Mouse (Mus musculus) intestine, embryonic 14.5 days (tissue): ENCODE data around the gene Tom1. TPM values are rescaled to one million over a fixed set of nuclear protein-coding genes. Genes with fewer than 3 reads are reported as not detected.
A peak's percentile ranks its signal among the peaks of the same experiment; 100 is the strongest.

Experiments used
- ATAC-seq: fragments of 200-750 bp; cut with Nextera tagmentation; replicated peaks from 2 replicates; pipeline ENCODE4 v1.8.0; 2017; ENCODE audit warnings: low read depth, moderate number of reproducible peaks, moderate TSS enrichment, moderate library complexity; ENCODE audit not compliant: low FRiP score, low TSS enrichment
- DNase-seq: peaks from one replicate; pipeline ENCODE4 v3.0.0-alpha.2; 2018; ENCODE audit warnings: low spot score
- H3K27ac ChIP-seq: fragments of 300-500 bp; sonication (generic); 2 replicates; pipeline ENCODE4 v1.5.1; 2014; ENCODE audit warnings: low read depth, mild to moderate bottlenecking, control low read depth
- H3K27me3 ChIP-seq: fragments of 300-500 bp; sonication (generic); replicated peaks from 2 replicates; pipeline ENCODE4 v1.6.1; 2014; ENCODE audit warnings: low read length, control low read depth; ENCODE audit not compliant: control insufficient read depth, insufficient read depth
- H3K36me3 ChIP-seq: fragments of 300-500 bp; sonication (generic); 2 replicates; pipeline ENCODE4 v1.6.1; 2014; ENCODE audit warnings: low read length, control low read depth; ENCODE audit not compliant: control insufficient read depth, insufficient read depth
- H3K4me1 ChIP-seq: fragments of 300-500 bp; sonication (generic); replicated peaks from 2 replicates; pipeline ENCODE4 v1.6.1; 2014; ENCODE audit warnings: low read length, control low read depth, mixed read lengths; ENCODE audit not compliant: control insufficient read depth, insufficient read depth
- H3K4me2 ChIP-seq: fragments of 300-500 bp; sonication (generic); 2 replicates; pipeline ENCODE4 v1.6.1; 2014; ENCODE audit warnings: low read length
- H3K4me3 ChIP-seq: fragments of 300-500 bp; sonication (generic); 2 replicates; pipeline ENCODE4 v1.5.1; 2014; ENCODE audit warnings: low read depth, low read length, control low read depth, mixed read lengths
- H3K9ac ChIP-seq: fragments of 300-500 bp; sonication (generic); 2 replicates; pipeline ENCODE4 v1.6.1; 2014; ENCODE audit warnings: mild to moderate bottlenecking, low read length
- H3K9me3 ChIP-seq: fragments of 300-500 bp; sonication (generic); 2 replicates; pipeline ENCODE4 v1.6.1; 2016; ENCODE audit warnings: low read length, control low read depth; ENCODE audit not compliant: control insufficient read depth
- WGBS: fragments of 180-500 bp; shearing (Covaris S2); extraction: QIAGEN DNeasy Blood & Tissue Kit; methylation state at CpG from one replicate; pipeline ENCODE4 v1.1.7; 2014; 5-methylcytosine and 5-hydroxymethylcytosine counted together
- polyA plus RNA-seq: library from polyadenylated mRNA; unstranded; fragments of >200 nt; fragmentation: Nextera tagmentation; extraction: Ambion mirVana; gene quantifications from 2 replicates; pipeline ENCODE4 v1.2.1, GENCODE M21; 2014

Tom1 gene
- polyA plus RNA-seq, 1 experiment from 2014 or later: 27.2 TPM

DNA sequence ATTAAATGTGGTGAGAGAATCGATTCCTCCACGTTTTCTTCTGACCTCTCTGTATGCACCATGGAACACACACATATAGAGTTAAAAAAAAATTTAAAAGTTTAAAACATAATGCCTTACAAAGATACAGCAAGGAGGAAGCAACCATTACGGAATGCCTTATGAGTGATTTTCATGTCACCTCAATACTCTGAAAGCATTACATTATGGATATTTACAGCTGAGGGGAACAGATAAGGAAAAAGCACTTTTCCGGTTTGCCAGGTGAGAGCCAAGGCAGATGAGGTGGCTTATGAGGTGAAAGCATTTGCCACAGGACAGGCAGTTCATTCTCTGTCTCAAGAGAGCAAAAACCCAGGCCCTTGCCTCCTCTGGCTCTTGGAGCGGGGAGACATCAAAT, 544 bp upstream of the Tom1 start:
- H3K4me1 ChIP-seq: 0 out of 2 replicates have a peak, but pooled peaks cover 7% of the 10 kb centered on the region
- H3K9me3 ChIP-seq: no peaks in the 10 kb centered on the region
- H3K36me3 ChIP-seq: peaks cover 42% of the 10 kb centered on the region
- ATAC-seq: no peak
- H3K4me3 ChIP-seq: peak overlapping the region; percentile 79
- no peaks in the 10 kb centered on the region for H3K27me3 ChIP-seq
- no peak overlapping the region for H3K27ac ChIP-seq
- H3K9ac ChIP-seq: no peak overlapping the region
- DNase-seq: no peak
- 59% methylated on average over 5 of the region's 5 CpGs for WGBS
- peak overlapping the region; percentile 99 for H3K4me2 ChIP-seq

DNA sequence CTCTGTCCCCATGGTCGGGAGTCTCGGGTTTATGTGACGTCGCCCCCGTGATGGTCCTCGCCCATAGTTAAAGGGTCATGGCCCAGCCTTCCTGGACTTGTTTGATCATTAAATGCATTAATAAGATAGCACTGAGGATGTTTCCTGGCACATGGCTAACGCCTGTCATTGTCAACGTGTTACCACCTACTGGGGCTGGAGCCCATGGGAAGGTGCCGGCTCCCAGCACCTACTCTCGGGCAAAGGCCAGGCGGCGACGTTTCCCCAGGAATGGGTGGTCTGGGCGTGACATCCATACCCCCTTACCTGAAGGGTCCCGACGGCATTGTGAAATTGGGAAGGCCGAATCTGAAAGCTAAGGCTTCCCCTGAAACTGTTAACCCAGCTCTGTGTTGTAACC, 780 bp downstream of the Tom1 start:
- under 1% methylated on average over 17 of the region's 17 CpGs for WGBS
- Histone ChIP-seq H3K27me3 (no peaks in the 10 kb centered on the region), H3K4me1 (0 out of 2 replicates have a peak, but pooled peaks cover 7% of the 10 kb centered on the region), H3K9ac (peak overlapping the region; percentile 56), H3K4me3 (peak overlapping the region; percentile 79), H3K27ac (no peak overlapping the region; the same call in 1 of the 2 replicates), H3K9me3 (no peaks in the 10 kb centered on the region), H3K36me3 (peaks cover 29% of the 10 kb centered on the region), H3K4me2 (peak overlapping the region; percentile 99)
- no peak for DNase-seq
- no peak for ATAC-seq

DNA sequence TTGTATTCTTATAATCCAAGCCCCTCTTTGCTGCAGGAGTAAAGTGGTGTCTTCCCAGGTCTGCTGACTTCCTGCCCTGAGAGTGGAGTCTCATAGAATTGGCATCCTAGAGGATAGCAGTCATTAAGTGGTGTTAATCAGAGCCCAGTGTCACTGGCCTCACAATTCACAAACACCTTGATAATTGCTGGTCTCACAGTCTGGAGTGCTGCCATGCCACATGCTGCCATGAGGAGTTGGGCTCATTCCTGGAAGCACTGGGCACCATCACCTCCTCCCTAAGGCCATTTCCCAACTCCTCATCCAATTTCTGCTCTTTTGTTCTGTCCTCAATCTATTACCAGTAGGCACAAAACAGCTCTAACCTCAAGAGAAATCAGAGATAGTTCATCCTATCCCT, 2.1 kb downstream of the Tom1 start:
- Histone ChIP-seq H3K4me1 (0 out of 2 replicates have a peak, but pooled peaks cover 7% of the 10 kb centered on the region), H3K36me3 (peaks cover 15% of the 10 kb centered on the region), H3K9me3 (no peaks in the 10 kb centered on the region), H3K9ac (no peak overlapping the region), H3K27me3 (no peaks in the 10 kb centered on the region), H3K27ac (no peak overlapping the region), H3K4me2 (no peak overlapping the region), H3K4me3 (no peak overlapping the region)
- ATAC-seq (no peak), DNase-seq (no peak)

DNA sequence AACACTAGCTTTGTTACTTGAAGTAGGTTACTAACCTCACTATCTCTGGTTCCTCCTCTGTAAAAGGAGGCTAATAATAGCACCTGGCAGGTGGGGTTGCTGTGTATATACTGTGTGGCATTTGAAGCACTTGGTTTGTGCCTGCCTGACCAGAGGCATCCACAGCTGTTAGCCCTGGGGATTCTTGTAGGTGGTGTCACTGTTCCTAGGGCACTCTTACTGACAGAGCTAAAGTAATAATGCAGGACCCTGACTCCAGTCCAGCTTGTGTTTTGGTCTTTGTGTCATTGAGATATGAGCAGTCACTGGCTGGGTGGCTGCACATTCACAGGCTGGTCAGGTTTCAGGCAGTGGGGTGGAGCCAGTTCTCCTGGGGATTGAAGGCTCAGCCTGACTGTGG, 5.0 kb downstream of the Tom1 start:
- ATAC-seq (no peak), DNase-seq (no peak)
- Histone ChIP-seq H3K27me3 (no peaks in the 10 kb centered on the region), H3K27ac (no peak overlapping the region), H3K9me3 (no peaks in the 10 kb centered on the region), H3K4me3 (no peak overlapping the region), H3K36me3 (no peaks in the 10 kb centered on the region), H3K4me2 (no peak overlapping the region), H3K4me1 (0 out of 2 replicates have a peak, but pooled peaks cover 7% of the 10 kb centered on the region), H3K9ac (no peak overlapping the region)

DNA sequence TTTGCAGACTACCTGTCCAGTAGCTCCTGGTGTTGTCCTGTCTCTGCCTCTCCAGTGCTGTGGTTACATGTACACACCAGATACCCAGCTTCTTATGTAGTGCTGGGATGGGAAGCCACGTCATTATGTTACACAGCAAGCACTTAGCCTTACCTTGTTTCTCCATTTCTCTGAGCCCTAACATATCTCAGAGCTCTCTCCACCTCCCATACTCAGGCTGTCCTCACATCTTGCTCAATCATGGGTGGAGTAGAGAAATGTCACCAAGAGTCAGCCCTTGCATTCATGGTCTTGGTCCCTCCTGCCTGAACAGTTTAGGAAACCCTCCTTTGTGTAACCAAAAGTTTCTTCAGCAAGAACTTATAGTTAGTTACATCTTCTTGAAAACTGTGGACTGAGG, 6.2 kb downstream of the Tom1 start:
- Histone ChIP-seq H3K4me2 (no peak overlapping the region), H3K9me3 (no peaks in the 10 kb centered on the region), H3K4me3 (no peak overlapping the region), H3K27me3 (no peaks in the 10 kb centered on the region), H3K9ac (no peak overlapping the region), H3K36me3 (no peaks in the 10 kb centered on the region), H3K4me1 (0 out of 2 replicates have a peak, but pooled peaks cover 1% of the 10 kb centered on the region), H3K27ac (no peak overlapping the region)
- DNase-seq: no peak
- 68% methylated on average over 1 of the region's 1 CpGs for WGBS
- ATAC-seq: no peak

DNA sequence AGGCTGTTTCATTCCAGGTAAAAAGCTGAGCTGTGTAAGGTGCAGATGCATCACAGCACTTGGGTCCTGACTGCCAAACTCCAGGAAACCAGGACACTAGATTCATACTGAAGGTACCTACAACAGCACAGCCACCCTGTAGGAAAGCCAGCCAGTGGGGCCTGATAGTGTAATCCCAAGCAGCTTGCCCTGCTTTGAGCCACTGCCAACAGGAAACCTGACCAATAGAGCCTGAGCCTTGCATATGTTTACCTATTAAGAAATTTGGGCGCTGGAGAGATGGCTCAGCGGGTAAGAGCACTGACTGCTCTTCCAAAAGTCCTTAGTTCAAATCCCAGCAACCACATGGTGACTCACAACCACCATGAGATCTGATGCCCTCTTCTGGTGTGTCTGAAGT, 8.7 kb downstream of the Tom1 start:
- DNase-seq (no peak), ATAC-seq (no peak)
- H3K4me1 ChIP-seq: no peaks in the 10 kb centered on the region
- H3K27me3 ChIP-seq: no peaks in the 10 kb centered on the region
- 74% methylated on average over 2 of the region's 2 CpGs for WGBS
- no peak overlapping the region for H3K27ac ChIP-seq
- H3K36me3 ChIP-seq: no peaks in the 10 kb centered on the region
- no peaks in the 10 kb centered on the region for H3K9me3 ChIP-seq
- no peak overlapping the region for H3K4me2 ChIP-seq
- H3K4me3 ChIP-seq: no peak overlapping the region
- no peak overlapping the region for H3K9ac ChIP-seq

DNA sequence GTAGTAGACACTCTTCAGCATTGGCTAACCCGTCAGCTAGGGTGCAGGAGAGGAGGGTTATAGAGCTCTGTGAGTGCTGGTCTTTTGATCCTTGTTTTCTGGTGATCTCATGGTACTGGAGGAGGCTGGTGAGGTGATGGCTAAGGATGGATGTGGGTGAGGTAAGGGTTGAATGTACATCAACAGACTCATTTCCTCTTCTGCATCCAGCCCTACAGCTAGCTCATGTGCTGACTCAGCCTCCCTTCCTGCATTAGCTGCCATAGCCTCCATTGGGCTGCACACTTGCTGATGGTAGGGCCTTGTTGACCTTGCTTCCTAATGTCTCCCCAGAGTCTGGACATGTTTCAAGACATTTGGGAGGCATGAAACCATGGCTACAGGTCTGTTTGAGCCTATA, 9.5 kb downstream of the Tom1 start:
- no peaks in the 10 kb centered on the region for H3K9me3 ChIP-seq
- no peak overlapping the region for H3K9ac ChIP-seq
- no peak overlapping the region for H3K4me3 ChIP-seq
- H3K27ac ChIP-seq: no peak overlapping the region
- no peaks in the 10 kb centered on the region for H3K36me3 ChIP-seq
- 82% methylated on average over 1 of the region's 1 CpGs for WGBS
- H3K4me2 ChIP-seq: no peak overlapping the region
- ATAC-seq (no peak), DNase-seq (no peak)
- H3K27me3 ChIP-seq: no peaks in the 10 kb centered on the region
- no peaks in the 10 kb centered on the region for H3K4me1 ChIP-seq

DNA sequence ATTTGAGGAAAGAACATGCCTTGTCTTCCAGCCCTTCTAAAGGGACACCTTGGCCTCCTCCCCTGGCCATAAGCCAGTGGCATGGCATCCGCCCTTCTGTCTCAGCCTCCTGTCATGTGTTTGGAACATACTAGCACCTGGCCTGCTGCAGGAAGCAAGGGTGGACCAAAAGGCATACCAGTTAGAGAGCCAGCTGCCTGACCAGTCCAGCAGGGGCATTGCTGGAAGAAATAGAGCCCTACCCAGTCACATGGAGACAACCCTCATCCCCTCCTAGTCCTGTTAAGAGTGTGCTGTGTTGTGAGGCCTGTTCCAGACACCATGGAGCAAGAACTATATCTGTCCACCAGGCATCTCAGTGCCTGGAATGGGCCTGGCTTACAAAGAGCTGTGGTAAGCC, 12.8 kb downstream of the Tom1 start:
- DNase-seq: no peak
- H3K4me1 ChIP-seq: no peaks in the 10 kb centered on the region
- 95% methylated on average over 1 of the region's 1 CpGs for WGBS
- H3K9ac ChIP-seq: no peak overlapping the region
- no peak for ATAC-seq
- no peaks in the 10 kb centered on the region for H3K27me3 ChIP-seq
- H3K36me3 ChIP-seq: no peaks in the 10 kb centered on the region
- no peak overlapping the region for H3K4me2 ChIP-seq
- H3K9me3 ChIP-seq: no peaks in the 10 kb centered on the region
- H3K27ac ChIP-seq: no peak overlapping the region
- no peak overlapping the region for H3K4me3 ChIP-seq

DNA sequence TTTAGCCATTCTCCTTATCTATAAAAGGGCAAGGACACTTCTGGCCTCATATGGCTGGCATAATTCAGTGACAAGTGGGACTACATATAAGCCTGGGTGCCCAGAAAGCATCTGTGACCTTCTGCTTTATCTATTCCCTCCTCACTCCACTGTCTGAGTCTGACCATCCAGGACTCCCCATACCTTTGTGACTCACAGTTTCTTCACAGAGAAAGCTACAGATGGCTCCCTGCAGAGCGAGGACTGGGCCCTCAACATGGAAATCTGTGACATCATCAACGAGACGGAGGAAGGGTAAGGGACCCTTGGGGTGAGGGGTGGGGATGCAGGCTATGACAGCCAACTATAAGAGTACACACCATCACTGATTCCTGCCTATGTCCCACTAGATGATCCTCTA, 14.3 kb downstream of the Tom1 start:
- 91% methylated on average over 3 of the region's 3 CpGs for WGBS
- Histone ChIP-seq H3K27ac (no peak overlapping the region), H3K27me3 (no peaks in the 10 kb centered on the region), H3K9me3 (no peaks in the 10 kb centered on the region), H3K9ac (no peak overlapping the region), H3K36me3 (no peaks in the 10 kb centered on the region), H3K4me2 (no peak overlapping the region), H3K4me1 (no peaks in the 10 kb centered on the region), H3K4me3 (no peak overlapping the region)
- ATAC-seq: no peak
- no peak for DNase-seq
